In the genomic region with DNA sequence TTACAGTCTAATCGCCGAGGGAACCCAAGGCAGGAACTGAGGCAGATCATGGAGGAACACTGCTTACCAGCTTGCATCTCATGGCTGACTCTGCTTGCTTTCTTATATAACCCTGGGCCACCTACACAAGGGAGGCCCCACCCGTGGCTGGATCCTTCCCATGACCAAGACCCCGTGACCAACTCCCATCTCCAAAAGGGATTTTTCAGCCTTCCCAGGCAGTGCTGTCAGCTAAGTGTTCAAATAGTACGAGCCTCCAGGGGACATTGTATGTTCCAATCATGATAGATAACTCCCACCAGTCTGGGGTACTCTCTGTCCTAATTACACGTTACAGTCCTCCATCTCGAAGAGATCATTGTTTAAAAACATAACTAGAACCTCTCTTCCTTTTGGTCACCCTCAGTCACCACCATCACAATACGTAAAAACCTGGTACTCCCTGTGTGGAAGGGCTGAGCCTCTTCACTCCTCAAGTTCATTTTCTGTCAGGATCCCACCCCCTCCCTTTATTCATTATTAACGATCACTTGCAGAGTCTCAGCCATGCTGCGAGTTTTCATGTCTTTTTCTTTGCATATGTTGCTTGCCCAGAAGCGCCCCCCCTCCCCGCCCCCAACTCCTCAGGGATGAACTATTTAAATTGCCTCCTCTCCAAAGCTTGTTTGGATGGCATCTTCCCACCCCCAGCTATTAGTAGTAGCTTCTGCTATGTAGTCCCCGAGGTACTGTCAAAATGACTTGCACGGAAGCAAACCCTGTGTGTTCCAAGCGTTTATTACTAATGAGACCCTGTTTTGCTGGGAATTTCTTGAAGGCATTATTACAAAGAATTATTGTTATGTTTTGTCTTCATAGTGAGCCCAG, we compare ENCODE assay signal across 17 mouse cellular contexts.
DNase-seq lines count a peak whose midpoint lies in the region; ATAC-seq and TF ChIP-seq lines count a peak whose summit lies in the region.
"Had no signal": no experiment of that assay in that cellular context is flagged by ENCODE, and none has a peak within 500 bp of the region (broad histone marks: within the 10 kb centered on the region; RNA-seq: fewer than 3 reads in every experiment).

No protein-coding gene starts in this region.

- H3K4me3 ChIP-seq in midbrain, embryonic 13.5 days (replicated peaks), result no peak overlapping the region
- no peak overlapping the region for H3K4me3 ChIP-seq in midbrain, embryonic 10.5 days
- no peak overlapping the region for H3K4me3 ChIP-seq in embryonic facial prominence, embryonic 10.5 days
- H3K4me3 ChIP-seq in hindbrain, embryonic 15.5 days, result no peak overlapping the region
- no peak overlapping the region for H3K4me3 ChIP-seq in neural tube, embryonic 15.5 days (replicated peaks)
- H3K4me3 ChIP-seq in stomach, postnatal 0 days (ENCODE audit: low read depth, low read length), result no peak overlapping the region
- H3K4me3 ChIP-seq: layer of hippocampus, adult 2 months had no signal

- no peak for DNase-seq in midbrain, embryonic 10.5 days (ENCODE audit: low spot score)
- DNase-seq in embryonic facial prominence, embryonic 10.5 days (ENCODE audit: low spot score), result no peak
- no peak for DNase-seq in left cerebral cortex, adult 9 months (ENCODE audit: low spot score in 2 of 2)
- DNase-seq in stomach, postnatal 0 days (ENCODE audit: low spot score), result no peak
- DNase-seq: B cell, adult 2 months; cerebellum, adult 9-10 months; gastrocnemius, postnatal 25 days; kidney, adult 2 months; kidney, postnatal 14 days; liver; thymus, postnatal 36 days had no signal

- WGBS in midbrain, embryonic 13.5 days, result 56% methylated on average over 15 of the region's 15 CpGs
- 88% methylated on average over 15 of the region's 15 CpGs for WGBS in midbrain, embryonic 10.5 days
- WGBS in embryonic facial prominence, embryonic 10.5 days, result 79% methylated on average over 15 of the region's 15 CpGs
- 48% methylated on average over 15 of the region's 15 CpGs for WGBS in hindbrain, embryonic 15.5 days
- WGBS in neural tube, embryonic 15.5 days, result 44% methylated on average over 15 of the region's 15 CpGs
- 85% methylated on average over 15 of the region's 15 CpGs for WGBS in stomach, postnatal 0 days

- H3K27ac ChIP-seq in midbrain, embryonic 13.5 days, result peak overlapping the region; percentile 58
- no peak overlapping the region for H3K27ac ChIP-seq in midbrain, embryonic 10.5 days (replicated peaks)
- H3K27ac ChIP-seq in embryonic facial prominence, embryonic 10.5 days (replicated peaks), result peak overlapping the region; percentile 59; the same call in 1 of the 2 replicates
- H3K27ac ChIP-seq in hindbrain, embryonic 15.5 days (replicated peaks), result no peak overlapping the region
- no peak overlapping the region for H3K27ac ChIP-seq in neural tube, embryonic 15.5 days (replicated peaks)
- H3K27ac ChIP-seq in stomach, postnatal 0 days (replicated peaks), result no peak overlapping the region
- H3K27ac ChIP-seq: layer of hippocampus, adult 2 months had no signal

- H3K4me1 ChIP-seq in midbrain, embryonic 13.5 days (replicated peaks), result peaks cover 21% of the 10 kb centered on the region
- H3K4me1 ChIP-seq in midbrain, embryonic 10.5 days, result peaks cover 10% of the 10 kb centered on the region
- peaks cover 45% of the 10 kb centered on the region for H3K4me1 ChIP-seq in embryonic facial prominence, embryonic 10.5 days
- peaks cover 12% of the 10 kb centered on the region for H3K4me1 ChIP-seq in hindbrain, embryonic 15.5 days (replicated peaks)
- H3K4me1 ChIP-seq in neural tube, embryonic 15.5 days, result peaks cover 14% of the 10 kb centered on the region
- H3K4me1 ChIP-seq in stomach, postnatal 0 days (replicated peaks; ENCODE audit: control insufficient read depth, insufficient read depth), result no peaks in the 10 kb centered on the region

- ATAC-seq in midbrain, embryonic 13.5 days, result peak; percentile 71
- ATAC-seq in hindbrain, embryonic 15.5 days (ENCODE audit: low FRiP score, low read depth), result peak; percentile 42; the same call in 1 of the 2 replicates
- no peak for ATAC-seq in neural tube, embryonic 15.5 days (ENCODE audit: low FRiP score)
- no peak for ATAC-seq in stomach, postnatal 0 days (ENCODE audit: low FRiP score, low TSS enrichment)
- ATAC-seq: forebrain, embryonic 16.5 days; lung, postnatal 0 days had no signal

- H3K27me3 ChIP-seq in midbrain, embryonic 13.5 days, result no peaks in the 10 kb centered on the region
- no peaks in the 10 kb centered on the region for H3K27me3 ChIP-seq in midbrain, embryonic 10.5 days (ENCODE audit: low read depth, poor library complexity, severe bottlenecking)
- no peaks in the 10 kb centered on the region for H3K27me3 ChIP-seq in embryonic facial prominence, embryonic 10.5 days (replicated peaks; ENCODE audit: low read depth, poor library complexity, severe bottlenecking)
- H3K27me3 ChIP-seq in hindbrain, embryonic 15.5 days, result no peaks in the 10 kb centered on the region
- H3K27me3 ChIP-seq in neural tube, embryonic 15.5 days (replicated peaks), result no peaks in the 10 kb centered on the region
- H3K27me3 ChIP-seq in stomach, postnatal 0 days (ENCODE audit: control insufficient read depth, insufficient read depth, low read length), result no peaks in the 10 kb centered on the region

- no peak overlapping the region for H3K9ac ChIP-seq in midbrain, embryonic 13.5 days (replicated peaks)
- no peak overlapping the region for H3K9ac ChIP-seq in hindbrain, embryonic 15.5 days
- H3K9ac ChIP-seq in neural tube, embryonic 15.5 days (replicated peaks), result no peak overlapping the region
- H3K9ac ChIP-seq in stomach, postnatal 0 days (ENCODE audit: low read length), result no peak overlapping the region

- no peaks in the 10 kb centered on the region for H3K9me3 ChIP-seq in midbrain, embryonic 13.5 days
- H3K9me3 ChIP-seq in midbrain, embryonic 10.5 days (replicated peaks), result no peaks in the 10 kb centered on the region
- no peaks in the 10 kb centered on the region for H3K9me3 ChIP-seq in embryonic facial prominence, embryonic 10.5 days
- H3K9me3 ChIP-seq in hindbrain, embryonic 15.5 days, result no peaks in the 10 kb centered on the region
- H3K9me3 ChIP-seq in neural tube, embryonic 15.5 days (replicated peaks), result no peaks in the 10 kb centered on the region
- no peaks in the 10 kb centered on the region for H3K9me3 ChIP-seq in stomach, postnatal 0 days (ENCODE audit: control insufficient read depth, low read length)

- no peak overlapping the region; the same call in 1 of the 2 replicates for H3K4me2 ChIP-seq in midbrain, embryonic 13.5 days (replicated peaks)
- 0 out of 2 replicates have a peak overlapping the region, but pooled peaks have one; percentile 7 for H3K4me2 ChIP-seq in hindbrain, embryonic 15.5 days
- peak overlapping the region; percentile 15; the same call in 1 of the 2 replicates for H3K4me2 ChIP-seq in neural tube, embryonic 15.5 days
- H3K4me2 ChIP-seq in stomach, postnatal 0 days (replicated peaks; ENCODE audit: low read depth), result no peak overlapping the region

- no peaks in the 10 kb centered on the region for H3K36me3 ChIP-seq in midbrain, embryonic 13.5 days
- H3K36me3 ChIP-seq in midbrain, embryonic 10.5 days, result no peaks in the 10 kb centered on the region
- no peaks in the 10 kb centered on the region for H3K36me3 ChIP-seq in embryonic facial prominence, embryonic 10.5 days (replicated peaks)
- no peaks in the 10 kb centered on the region for H3K36me3 ChIP-seq in hindbrain, embryonic 15.5 days
- no peaks in the 10 kb centered on the region for H3K36me3 ChIP-seq in neural tube, embryonic 15.5 days
- no peaks in the 10 kb centered on the region for H3K36me3 ChIP-seq in stomach, postnatal 0 days (ENCODE audit: control insufficient read depth, insufficient read depth, low read length)

- TF ChIP-seq EP300 in stomach, postnatal 0 days (optimal IDR thresholded peaks at IDR 0.05), result no peak

- no peak for TF ChIP-seq CTCF in stomach, postnatal 0 days (IDR thresholded peaks at IDR 0.05; ENCODE audit: low read depth)

Comparison
In these comparisons a context has a peak if more than half of its experiments do, and no peak if none do; other contexts are left out.
1. H3K27ac ChIP-seq: peak in midbrain, embryonic 13.5 days (single experiment) and embryonic facial prominence, embryonic 10.5 days (single experiment); none in midbrain, embryonic 10.5 days (single experiment), hindbrain, embryonic 15.5 days (single experiment), neural tube, embryonic 15.5 days (single experiment) and stomach, postnatal 0 days (single experiment).
2. ATAC-seq: peak in midbrain, embryonic 13.5 days (single experiment) and hindbrain, embryonic 15.5 days (single experiment); none in neural tube, embryonic 15.5 days (single experiment) and stomach, postnatal 0 days (single experiment).
3. H3K4me2 ChIP-seq: peak in hindbrain, embryonic 15.5 days (single experiment) and neural tube, embryonic 15.5 days (single experiment); none in midbrain, embryonic 13.5 days (single experiment) and stomach, postnatal 0 days (single experiment).